Mouse (Mus musculus): ENCODE measurements around the gene Ddx43. TPM values are rescaled to one million over a fixed set of nuclear protein-coding genes. Genes with fewer than 3 reads are reported as not detected.

The Ddx43 gene
- polyA plus RNA-seq, 1 experiment from 2014 or later = 0.15 TPM

GRCm38 (mm10) chr9:78377546-78377945 is 18.0 kb upstream of the Ddx43 start:
- Histone ChIP-seq H3K9me3 (no peaks in the 10 kb centered on the region), H3K4me2 (replicated peaks) (peak overlapping the region; percentile 68), H3K4me3 (peak overlapping the region; percentile 38), H3K4me1 (peaks cover 10% of the 10 kb centered on the region), H3K36me3 (no peaks in the 10 kb centered on the region), H3K27me3 (peaks cover 13% of the 10 kb centered on the region; the same call in 1 of the 2 replicates), H3K9ac (replicated peaks) (peak overlapping the region; percentile 28; the same call in 1 of the 2 replicates), H3K27ac (replicated peaks) (no peak overlapping the region)
- WGBS = 18% methylated on average over 8 of the region's 8 CpGs
- ATAC-seq (ENCODE audit: low FRiP score, low read depth) = no peak

GRCm38 (mm10) chr9:78378113-78378785 is 17.3 kb upstream of the Ddx43 start, which contains the start of gene Ooep:
Gene Ooep, minus strand, starts transcription at chr9:78378725.
- Histone ChIP-seq H3K9me3 (no peaks in the 10 kb centered on the region), H3K27me3 (peaks cover 13% of the 10 kb centered on the region; the same call in 1 of the 2 replicates), H3K36me3 (no peaks in the 10 kb centered on the region), H3K9ac (replicated peaks) (peak within 1 kb of the TSS; percentile 41), H3K27ac (replicated peaks) (no peak within 1 kb of the TSS), H3K4me1 (peaks cover 10% of the 10 kb centered on the region), H3K4me2 (replicated peaks) (peak within 1 kb of the TSS; percentile 68), H3K4me3 (peak within 1 kb of the TSS; percentile 38)
- 4% methylated on average over 22 of the region's 23 CpGs for WGBS
- ATAC-seq (ENCODE audit: low FRiP score, low read depth) = peak; percentile 91

DNA sequence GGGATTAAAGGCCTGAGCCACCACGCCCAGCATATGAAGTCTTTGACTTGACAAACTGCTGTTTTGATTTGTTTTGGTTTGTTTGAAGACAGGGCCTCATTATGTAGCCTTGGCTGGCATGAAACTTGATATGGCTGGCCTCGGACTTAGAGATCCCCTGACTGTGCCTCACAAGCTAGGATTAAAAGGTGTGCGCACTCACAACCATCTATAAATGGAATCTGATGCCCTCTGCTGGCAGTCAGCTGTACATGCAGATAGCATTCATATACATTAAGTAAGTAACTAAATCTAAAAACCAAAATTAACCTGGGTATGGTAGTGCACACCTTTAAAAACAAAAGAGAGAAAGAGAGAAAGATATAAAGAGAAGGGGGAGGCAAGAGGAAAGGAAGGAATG is 9.7 kb upstream of the Ddx43 start:
- ATAC-seq (ENCODE audit: low FRiP score, low read depth) = no peak
- Histone ChIP-seq H3K4me1 (no peaks in the 10 kb centered on the region), H3K4me3 (no peak overlapping the region), H3K27me3 (no peaks in the 10 kb centered on the region; the same call in 1 of the 2 replicates), H3K9ac (replicated peaks) (no peak overlapping the region), H3K27ac (replicated peaks) (no peak overlapping the region), H3K4me2 (replicated peaks) (no peak overlapping the region), H3K9me3 (no peaks in the 10 kb centered on the region), H3K36me3 (no peaks in the 10 kb centered on the region)
- 59% methylated on average over 3 of the region's 3 CpGs for WGBS

DNA sequence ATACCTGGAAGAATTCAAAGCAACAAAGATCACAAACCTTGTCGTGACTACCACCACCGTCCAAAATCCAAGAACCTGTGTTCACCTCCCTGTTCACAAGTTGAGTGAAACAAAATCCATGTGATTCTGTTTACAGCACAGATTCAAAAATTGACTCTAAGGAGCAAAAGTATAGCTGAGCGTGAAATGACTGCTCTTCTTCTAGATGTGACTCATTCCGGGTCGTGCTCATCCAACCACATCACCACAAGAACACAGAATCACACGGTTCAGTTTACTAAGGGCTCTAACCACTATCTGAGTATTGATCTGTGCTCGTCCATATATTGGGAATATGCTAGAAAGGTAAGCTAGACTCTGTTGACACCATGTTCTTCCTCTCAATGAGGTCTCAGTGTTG is 8.6 kb upstream of the Ddx43 start:
- no peak for ATAC-seq (ENCODE audit: low FRiP score, low read depth)
- Histone ChIP-seq H3K27ac (replicated peaks) (no peak overlapping the region), H3K4me1 (no peaks in the 10 kb centered on the region), H3K4me2 (replicated peaks) (no peak overlapping the region), H3K9ac (replicated peaks) (no peak overlapping the region), H3K27me3 (peaks cover 9% of the 10 kb centered on the region; the same call in 1 of the 2 replicates), H3K9me3 (no peaks in the 10 kb centered on the region), H3K4me3 (no peak overlapping the region), H3K36me3 (no peaks in the 10 kb centered on the region)
- WGBS = 85% methylated on average over 7 of the region's 7 CpGs

GRCm38 (mm10) chr9:78389981-78390380 is 5.6 kb upstream of the Ddx43 start:
- Histone ChIP-seq H3K4me2 (replicated peaks) (no peak overlapping the region), H3K9ac (replicated peaks) (no peak overlapping the region), H3K9me3 (no peaks in the 10 kb centered on the region), H3K36me3 (no peaks in the 10 kb centered on the region), H3K4me1 (no peaks in the 10 kb centered on the region), H3K4me3 (no peak overlapping the region), H3K27me3 (peaks cover 33% of the 10 kb centered on the region), H3K27ac (replicated peaks) (no peak overlapping the region)
- WGBS = 63% methylated on average over 5 of the region's 5 CpGs
- no peak for ATAC-seq (ENCODE audit: low FRiP score, low read depth)

DNA sequence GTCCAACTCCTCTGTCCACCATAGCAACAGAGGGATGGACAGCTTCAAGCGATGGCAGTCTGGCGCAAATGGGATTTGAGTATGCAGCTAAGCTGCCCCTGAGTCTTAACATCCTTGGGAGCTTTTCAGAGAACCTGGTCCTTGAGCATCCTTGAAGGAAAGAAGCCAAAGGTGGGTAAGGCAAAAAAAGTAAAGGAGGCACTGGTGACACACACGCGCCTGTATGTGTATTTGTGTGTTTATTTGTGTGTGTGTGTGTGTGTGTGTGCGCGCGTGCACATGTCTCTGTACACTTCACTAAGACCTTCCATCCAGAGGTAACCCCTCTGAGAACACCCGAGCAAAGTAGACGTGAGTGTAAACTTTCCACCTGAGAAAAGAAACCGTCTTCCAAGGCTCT is 1.8 kb upstream of the Ddx43 start:
- Histone ChIP-seq H3K4me2 (replicated peaks) (no peak overlapping the region), H3K9me3 (no peaks in the 10 kb centered on the region), H3K4me1 (peaks cover 8% of the 10 kb centered on the region), H3K36me3 (no peaks in the 10 kb centered on the region), H3K4me3 (no peak overlapping the region), H3K27ac (replicated peaks) (no peak overlapping the region), H3K27me3 (peaks cover 61% of the 10 kb centered on the region), H3K9ac (replicated peaks) (no peak overlapping the region)
- WGBS = 81% methylated on average over 10 of the region's 10 CpGs
- no peak for ATAC-seq (ENCODE audit: low FRiP score, low read depth)

DNA sequence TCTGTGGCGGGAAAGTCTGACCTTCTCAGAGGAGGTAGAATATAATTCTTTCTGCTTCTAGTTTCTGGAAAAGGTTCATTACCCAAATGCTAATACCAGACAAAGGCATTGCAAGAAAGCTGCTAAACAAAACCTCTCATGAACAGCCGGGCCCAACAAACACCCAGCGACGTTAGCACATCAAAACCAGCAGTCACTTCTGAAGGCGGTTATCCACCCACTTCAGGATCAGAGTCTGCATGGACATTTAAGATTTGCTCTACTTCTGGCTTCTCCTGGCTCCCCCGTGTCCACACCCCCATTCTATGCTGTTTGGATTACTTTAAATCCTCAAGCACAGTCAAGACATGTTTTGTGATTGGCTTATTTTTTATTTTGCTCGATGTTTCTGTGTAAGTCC is 975 bp upstream of the Ddx43 start:
- peaks cover 68% of the 10 kb centered on the region for H3K27me3 ChIP-seq
- H3K36me3 ChIP-seq = no peaks in the 10 kb centered on the region
- no peak overlapping the region for H3K4me2 ChIP-seq (replicated peaks)
- H3K4me1 ChIP-seq = peaks cover 8% of the 10 kb centered on the region
- no peak overlapping the region for H3K4me3 ChIP-seq
- H3K9me3 ChIP-seq = no peaks in the 10 kb centered on the region
- H3K27ac ChIP-seq (replicated peaks) = no peak overlapping the region
- WGBS = 70% methylated on average over 7 of the region's 7 CpGs
- no peak for ATAC-seq (ENCODE audit: low FRiP score, low read depth)
- no peak overlapping the region for H3K9ac ChIP-seq (replicated peaks)

DNA sequence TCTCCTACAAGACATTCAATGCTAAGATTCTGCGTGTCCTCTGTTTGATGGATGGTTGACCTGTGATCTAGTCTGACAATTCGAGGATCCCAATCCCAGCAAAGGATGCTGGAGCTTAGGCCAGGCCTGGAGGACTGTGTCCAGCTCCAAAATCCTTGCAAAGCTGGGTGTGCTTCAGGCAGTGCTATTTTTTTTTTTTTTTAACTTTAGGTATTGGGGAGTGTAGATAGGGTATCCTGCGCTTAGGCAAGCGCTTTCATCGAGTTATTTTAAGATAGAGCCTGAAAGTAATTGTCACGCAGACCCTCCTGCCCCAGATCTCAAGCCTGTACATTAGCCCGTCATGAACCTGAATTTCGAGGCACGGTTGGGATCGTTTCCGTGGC is 340 bp upstream of the Ddx43 start:
- 38% methylated on average over 11 of the region's 11 CpGs for WGBS
- Histone ChIP-seq H3K4me1 (peaks cover 8% of the 10 kb centered on the region), H3K27me3 (peaks cover 68% of the 10 kb centered on the region), H3K27ac (replicated peaks) (no peak overlapping the region), H3K36me3 (no peaks in the 10 kb centered on the region), H3K4me3 (peak overlapping the region; percentile 45), H3K4me2 (replicated peaks) (peak overlapping the region; percentile 54), H3K9ac (replicated peaks) (no peak overlapping the region), H3K9me3 (no peaks in the 10 kb centered on the region)
- 0 out of 2 replicates have a peak, but pooled peaks have one; percentile 3 for ATAC-seq (ENCODE audit: low FRiP score, low read depth)

- Histone ChIP-seq H3K4me2 (replicated peaks) (no peak overlapping the region; the same call in 1 of the 2 replicates), H3K9ac (replicated peaks) (no peak overlapping the region), H3K27me3 (peaks cover 62% of the 10 kb centered on the region), H3K36me3 (no peaks in the 10 kb centered on the region), H3K27ac (replicated peaks) (no peak overlapping the region), H3K4me1 (peaks cover 8% of the 10 kb centered on the region), H3K4me3 (no peak overlapping the region; the same call in 1 of the 2 replicates), H3K9me3 (no peaks in the 10 kb centered on the region)
- no peak for ATAC-seq (ENCODE audit: low FRiP score, low read depth)
- 70% methylated on average over 9 of the region's 9 CpGs for WGBS
Observed at GRCm38 (mm10) chr9:78396517-78396916, 940 bp downstream of the Ddx43 start.

- Histone ChIP-seq H3K27me3 (peaks cover 29% of the 10 kb centered on the region), H3K4me3 (no peak overlapping the region), H3K36me3 (no peaks in the 10 kb centered on the region), H3K4me2 (replicated peaks) (no peak overlapping the region), H3K9ac (replicated peaks) (no peak overlapping the region), H3K9me3 (no peaks in the 10 kb centered on the region), H3K27ac (replicated peaks) (no peak overlapping the region), H3K4me1 (peaks cover 5% of the 10 kb centered on the region)
- 88% methylated on average over 5 of the region's 5 CpGs for WGBS
- ATAC-seq (ENCODE audit: low FRiP score, low read depth) = no peak
Observed at GRCm38 (mm10) chr9:78400570-78400969, 5.0 kb downstream of the Ddx43 start.

GRCm38 (mm10) chr9:78401596-78401995 is 6.0 kb downstream of the Ddx43 start:
- no peak for ATAC-seq (ENCODE audit: low FRiP score, low read depth)
- 82% methylated on average over 3 of the region's 7 CpGs for WGBS

GRCm38 (mm10) chr9:78427362-78427781 is 31.8 kb downstream of the Ddx43 start:
- no peaks in the 10 kb centered on the region for H3K9me3 ChIP-seq
- no peaks in the 10 kb centered on the region for H3K36me3 ChIP-seq
- peak overlapping the region; percentile 44 for H3K9ac ChIP-seq (replicated peaks)
- 0 out of 2 replicates have a peak, but pooled peaks cover 4% of the 10 kb centered on the region for H3K4me1 ChIP-seq
- peak; percentile 47; the same call in 1 of the 2 replicates for ATAC-seq (ENCODE audit: low FRiP score, low read depth)
- 45% methylated on average over 24 of the region's 27 CpGs for WGBS
- H3K4me2 ChIP-seq (replicated peaks) = peak overlapping the region; percentile 53
- H3K4me3 ChIP-seq = peak overlapping the region; percentile 31
- no peaks in the 10 kb centered on the region for H3K27me3 ChIP-seq
- H3K27ac ChIP-seq (replicated peaks) = no peak overlapping the region

More at GRCm38 (mm10) chr9:78401596-78401995, 6.0 kb downstream of the Ddx43 start:
- no peaks in the 10 kb centered on the region for H3K9me3 ChIP-seq
- H3K9ac ChIP-seq (replicated peaks) = no peak overlapping the region
- H3K4me3 ChIP-seq = no peak overlapping the region
- no peak overlapping the region for H3K4me2 ChIP-seq (replicated peaks)
- no peak overlapping the region for H3K27ac ChIP-seq (replicated peaks)
- H3K36me3 ChIP-seq = no peaks in the 10 kb centered on the region
- H3K4me1 ChIP-seq = no peaks in the 10 kb centered on the region
- H3K27me3 ChIP-seq = peaks cover 19% of the 10 kb centered on the region

Data from midbrain, embryonic 12.5 days (tissue).